Mouse (Mus musculus): ENCODE data around the gene Ucma. TPM values are rescaled to one million over a fixed set of nuclear protein-coding genes. Genes with fewer than 3 reads are reported as not detected.

Ucma gene
- polyA plus RNA-seq, 1 experiment, result 3.3 TPM

- H3K27ac ChIP-seq (ENCODE audit: insufficient read depth, low read length), result no peak overlapping the region
- TF ChIP-seq CTCF (IDR thresholded peaks at IDR 0.05; ENCODE audit: extremely low read depth, insufficient read depth, low read length) (no peak), POLR2A (IDR thresholded peaks at IDR 0.05; ENCODE audit: extremely low read depth, insufficient read depth, low read length) (no peak)
Observed at GRCm38 (mm10) chr2:4996421-4996824, 20.5 kb downstream of the Ucma start.

GRCm38 (mm10) chr2:4998905-4999304 lies 23.0 kb downstream of the Ucma start:
- TF ChIP-seq CTCF (IDR thresholded peaks at IDR 0.05; ENCODE audit: extremely low read depth, insufficient read depth, low read length), result no peak
- TF ChIP-seq POLR2A (IDR thresholded peaks at IDR 0.05; ENCODE audit: extremely low read depth, insufficient read depth, low read length), result no peak
- Histone ChIP-seq H3K27ac (ENCODE audit: insufficient read depth, low read length) (no peak overlapping the region), H3K4me1 (ENCODE audit: control insufficient read depth, insufficient read depth, low read length) (peaks cover 2% of the 10 kb centered on the region; the same call in 1 of the 2 replicates), H3K4me3 (ENCODE audit: insufficient read depth, low read length) (no peak overlapping the region)

More at GRCm38 (mm10) chr2:4996421-4996824, 20.5 kb downstream of the Ucma start:
- H3K4me1 ChIP-seq (ENCODE audit: control insufficient read depth, insufficient read depth, low read length), result peaks cover 2% of the 10 kb centered on the region; the same call in 1 of the 2 replicates
- no peak overlapping the region for H3K4me3 ChIP-seq (ENCODE audit: insufficient read depth, low read length)

- TF ChIP-seq CTCF (IDR thresholded peaks at IDR 0.05; ENCODE audit: extremely low read depth, insufficient read depth, low read length), result no peak
- no peak for TF ChIP-seq POLR2A (IDR thresholded peaks at IDR 0.05; ENCODE audit: extremely low read depth, insufficient read depth, low read length)
- Histone ChIP-seq H3K27ac (ENCODE audit: insufficient read depth, low read length) (no peak overlapping the region), H3K4me3 (ENCODE audit: insufficient read depth, low read length) (no peak overlapping the region), H3K4me1 (ENCODE audit: control insufficient read depth, insufficient read depth, low read length) (no peaks in the 10 kb centered on the region)
Observed at GRCm38 (mm10) chr2:5001266-5001665, 25.3 kb downstream of the Ucma start.

- TF ChIP-seq CTCF (IDR thresholded peaks at IDR 0.05; ENCODE audit: extremely low read depth, insufficient read depth, low read length), result no peak
- no peak for TF ChIP-seq POLR2A (IDR thresholded peaks at IDR 0.05; ENCODE audit: extremely low read depth, insufficient read depth, low read length)
- Histone ChIP-seq H3K4me1 (ENCODE audit: control insufficient read depth, insufficient read depth, low read length) (no peaks in the 10 kb centered on the region), H3K4me3 (ENCODE audit: insufficient read depth, low read length) (no peak overlapping the region), H3K27ac (ENCODE audit: insufficient read depth, low read length) (no peak overlapping the region)
Observed at GRCm38 (mm10) chr2:5007107-5007506, 31.2 kb downstream of the Ucma start.

GRCm38 (mm10) chr2:5011898-5012490 lies 36.1 kb downstream of the Ucma start:
- no peaks in the 10 kb centered on the region for H3K4me1 ChIP-seq (ENCODE audit: control insufficient read depth, insufficient read depth, low read length)
- TF ChIP-seq CTCF (IDR thresholded peaks at IDR 0.05; ENCODE audit: extremely low read depth, insufficient read depth, low read length), result no peak
- TF ChIP-seq POLR2A (IDR thresholded peaks at IDR 0.05; ENCODE audit: extremely low read depth, insufficient read depth, low read length), result no peak
- H3K27ac ChIP-seq (ENCODE audit: insufficient read depth, low read length), result no peak overlapping the region
- H3K4me3 ChIP-seq (ENCODE audit: insufficient read depth, low read length), result 0 out of 2 replicates have a peak overlapping the region, but pooled peaks have one; percentile 7

GRCm38 (mm10) chr2:5012491-5013324 lies 36.8 kb downstream of the Ucma start, which contains the start of gene Mcm10:
TSS of gene Mcm10 (minus strand) at chr2:5012791.
- Histone ChIP-seq H3K4me3 (ENCODE audit: insufficient read depth, low read length) (peak within 1 kb of the TSS; percentile 7; the same call in 1 of the 2 replicates), H3K4me1 (ENCODE audit: control insufficient read depth, insufficient read depth, low read length) (no peaks in the 10 kb centered on the region), H3K27ac (ENCODE audit: insufficient read depth, low read length) (no peak within 1 kb of the TSS)
- TF ChIP-seq CTCF (IDR thresholded peaks at IDR 0.05; ENCODE audit: extremely low read depth, insufficient read depth, low read length) (no peak), POLR2A (IDR thresholded peaks at IDR 0.05; ENCODE audit: extremely low read depth, insufficient read depth, low read length) (no peak)

- H3K4me3 ChIP-seq (ENCODE audit: insufficient read depth, low read length), result no peak overlapping the region
- H3K4me1 ChIP-seq (ENCODE audit: control insufficient read depth, insufficient read depth, low read length), result no peaks in the 10 kb centered on the region
- H3K27ac ChIP-seq (ENCODE audit: insufficient read depth, low read length), result no peak overlapping the region
- TF ChIP-seq CTCF (IDR thresholded peaks at IDR 0.05; ENCODE audit: extremely low read depth, insufficient read depth, low read length), result no peak
- no peak for TF ChIP-seq POLR2A (IDR thresholded peaks at IDR 0.05; ENCODE audit: extremely low read depth, insufficient read depth, low read length)
Observed at GRCm38 (mm10) chr2:5014616-5015015, 38.7 kb downstream of the Ucma start.

GRCm38 (mm10) chr2:5015527-5015926 lies 39.6 kb downstream of the Ucma start:
- Histone ChIP-seq H3K4me1 (ENCODE audit: control insufficient read depth, insufficient read depth, low read length) (no peaks in the 10 kb centered on the region), H3K4me3 (ENCODE audit: insufficient read depth, low read length) (no peak overlapping the region)
- TF ChIP-seq CTCF (IDR thresholded peaks at IDR 0.05; ENCODE audit: extremely low read depth, insufficient read depth, low read length), result no peak
- no peak for TF ChIP-seq POLR2A (IDR thresholded peaks at IDR 0.05; ENCODE audit: extremely low read depth, insufficient read depth, low read length)

GRCm38 (mm10) chr2:5016922-5017321 lies 41.0 kb downstream of the Ucma start:
- Histone ChIP-seq H3K4me1 (ENCODE audit: control insufficient read depth, insufficient read depth, low read length) (no peaks in the 10 kb centered on the region; the same call in 1 of the 2 replicates), H3K4me3 (ENCODE audit: insufficient read depth, low read length) (no peak overlapping the region), H3K27ac (ENCODE audit: insufficient read depth, low read length) (no peak overlapping the region)
- TF ChIP-seq CTCF (IDR thresholded peaks at IDR 0.05; ENCODE audit: extremely low read depth, insufficient read depth, low read length), result no peak
- TF ChIP-seq POLR2A (IDR thresholded peaks at IDR 0.05; ENCODE audit: extremely low read depth, insufficient read depth, low read length), result no peak

More at GRCm38 (mm10) chr2:5015527-5015926, 39.6 kb downstream of the Ucma start:
- H3K27ac ChIP-seq (ENCODE audit: insufficient read depth, low read length), result no peak overlapping the region

Data from cortical plate, adult 2 months (tissue).